Mouse (Mus musculus): ENCODE results near the gene Zfp184.
A peak's percentile ranks its signal among the peaks of the same experiment; 100 is the strongest.

Gene Zfp184

DNA sequence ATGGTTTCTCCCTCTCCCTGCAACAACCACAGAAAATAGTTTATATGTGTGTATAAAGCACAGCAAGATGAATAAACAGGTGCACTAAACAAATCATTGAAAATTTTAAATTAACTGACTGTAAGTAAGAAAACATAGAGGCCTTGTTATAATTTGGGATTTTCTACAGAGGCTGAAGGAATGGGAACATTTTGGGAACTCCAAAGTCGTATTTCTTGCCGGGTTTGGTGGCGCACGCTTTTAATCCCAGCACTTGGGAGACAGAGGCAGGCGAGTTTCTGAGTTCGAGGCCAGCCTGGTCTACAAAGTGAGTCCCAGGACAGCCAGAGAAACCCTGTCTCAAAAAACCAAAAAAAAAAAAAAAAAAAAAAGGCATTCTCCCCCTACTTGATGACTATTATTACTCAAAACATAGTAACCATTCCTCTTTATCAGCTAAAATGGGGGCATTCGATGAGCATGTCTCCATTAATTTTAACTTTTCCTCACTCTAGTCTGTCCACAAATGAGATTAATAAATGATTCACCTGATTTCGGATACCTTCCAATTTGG, 24.1 kb upstream of the Zfp184 start:
- DNase-seq (ENCODE audit: low spot score), result no peak

DNA sequence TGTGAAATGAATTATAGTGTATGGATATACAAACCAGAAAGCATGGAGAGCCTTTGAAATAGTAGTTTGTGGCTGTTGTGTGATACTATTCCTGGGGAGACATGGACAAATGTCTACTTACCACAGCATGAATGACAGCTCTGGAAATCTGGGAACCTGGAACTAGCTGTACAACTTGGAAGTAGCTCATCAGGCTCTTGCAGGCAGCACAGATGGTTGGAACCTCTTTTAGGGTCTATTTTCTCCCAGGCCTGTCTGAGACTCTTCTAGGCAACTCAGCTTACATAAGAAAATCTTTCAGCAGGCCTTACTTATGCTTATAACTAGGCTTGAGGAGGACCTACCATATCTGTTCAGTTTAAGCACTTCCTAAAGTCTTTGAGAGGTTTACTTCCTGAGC, 21.5 kb upstream of the Zfp184 start:
- DNase-seq (ENCODE audit: low spot score), result no peak

DNA sequence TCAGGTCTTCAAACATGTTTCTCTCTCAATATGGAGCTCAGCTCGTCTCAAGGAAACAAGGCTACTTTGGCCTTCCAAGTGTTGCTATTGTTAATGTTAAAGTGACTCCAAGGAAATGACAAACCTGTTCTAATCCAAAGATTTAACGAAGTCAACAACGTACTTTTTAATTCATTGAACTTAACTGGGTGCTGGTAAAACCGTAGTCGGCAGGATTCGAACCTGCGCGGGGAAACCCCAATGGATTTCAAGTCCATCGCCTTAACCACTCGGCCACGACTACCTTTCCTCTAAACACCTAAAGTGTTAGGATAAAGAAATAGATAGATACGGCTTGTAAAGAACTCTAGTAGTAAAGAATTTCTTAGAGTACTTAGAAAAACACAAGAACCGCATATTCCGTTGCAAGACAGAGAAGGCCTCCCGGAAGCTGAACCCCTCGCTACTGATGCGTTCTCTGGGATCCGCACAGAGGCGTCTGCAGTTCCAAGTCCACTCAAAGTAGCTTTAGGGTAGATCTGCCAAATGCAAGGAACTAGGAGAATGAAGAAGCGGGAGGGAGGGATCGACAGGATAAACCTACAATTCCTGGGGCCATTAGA, 20.1 kb upstream of the Zfp184 start:
- DNase-seq (ENCODE audit: low spot score), result peak; percentile 84

DNA sequence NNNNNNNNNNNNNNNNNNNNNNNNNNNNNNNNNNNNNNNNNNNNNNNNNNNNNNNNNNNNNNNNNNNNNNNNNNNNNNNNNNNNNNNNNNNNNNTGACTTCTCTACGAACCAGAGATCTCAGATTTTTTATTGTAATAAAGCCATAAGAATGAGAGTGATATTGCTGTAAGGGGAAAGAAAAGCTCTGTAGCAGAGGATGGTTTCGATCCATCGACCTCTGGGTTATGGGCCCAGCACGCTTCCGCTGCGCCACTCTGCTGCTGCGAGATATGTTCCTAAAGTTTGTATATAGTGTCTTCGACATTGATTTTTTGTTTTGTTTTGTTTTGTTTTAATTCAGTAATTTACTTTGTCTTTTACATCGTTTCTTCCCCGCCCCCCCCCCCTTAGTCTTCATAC, 13.9 kb upstream of the Zfp184 start:
- DNase-seq (ENCODE audit: low spot score), result peak; percentile 74

DNA sequence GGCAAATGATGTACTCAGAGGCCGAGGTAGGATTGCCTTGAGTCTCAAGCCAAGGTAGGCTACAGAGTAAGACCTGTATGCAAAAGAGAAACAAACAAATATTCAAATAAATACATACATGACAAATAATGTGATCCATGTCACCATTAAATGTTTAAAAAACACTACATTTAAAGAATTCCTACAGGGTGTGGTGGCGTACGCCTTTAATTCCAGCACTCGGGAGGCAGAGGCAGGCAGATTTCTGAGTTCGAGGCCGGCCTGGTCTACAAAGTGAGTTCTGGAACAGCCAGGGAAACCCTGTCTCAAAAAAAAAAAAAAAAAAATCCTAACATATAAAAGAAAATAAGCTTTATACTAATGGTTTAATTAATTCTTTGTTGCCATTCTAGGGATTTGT, 13.2 kb upstream of the Zfp184 start:
- DNase-seq (ENCODE audit: low spot score), result no peak

DNA sequence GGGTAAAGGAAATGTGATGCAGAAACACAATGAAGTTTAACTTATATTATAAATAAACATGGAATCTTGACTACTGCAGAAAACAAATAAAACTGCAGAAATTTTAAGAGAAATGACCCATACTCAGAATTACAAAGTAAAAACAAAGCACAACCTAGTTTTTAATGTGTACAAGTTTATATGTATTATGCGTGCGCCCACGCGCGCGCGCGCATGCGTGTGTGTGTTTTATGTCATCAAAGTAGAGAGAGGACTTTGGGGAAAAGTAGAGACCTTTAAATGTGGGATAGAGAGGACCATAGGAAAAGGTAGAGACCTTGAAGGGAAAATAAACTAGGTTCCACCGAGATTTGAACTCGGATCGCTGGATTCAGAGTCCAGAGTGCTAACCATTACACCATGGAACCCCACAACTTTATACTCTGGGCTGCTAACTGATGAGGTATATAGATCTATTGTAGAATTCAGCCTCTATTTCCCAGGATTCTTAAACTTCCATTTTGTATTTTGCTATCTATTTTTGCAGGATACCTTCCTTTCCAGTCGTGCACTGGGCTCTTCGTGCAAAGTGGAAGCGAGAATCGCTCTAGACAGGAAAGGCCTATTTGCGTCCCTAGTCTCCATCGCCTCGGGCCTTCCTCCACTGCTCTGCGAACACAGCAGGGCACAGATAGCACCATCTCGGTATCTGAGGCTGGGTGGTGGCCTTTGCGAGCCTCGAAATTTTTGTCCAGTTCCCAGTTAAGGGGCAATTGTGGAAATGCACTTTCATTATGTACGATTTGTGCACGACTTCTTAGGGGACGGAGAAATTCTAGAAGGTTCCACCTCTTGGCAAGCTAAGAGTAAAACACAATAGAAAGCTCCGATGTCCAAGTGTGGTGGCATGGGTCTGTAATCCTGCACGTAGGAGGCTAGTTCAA, 11.0 kb upstream of the Zfp184 start:
- DNase-seq (ENCODE audit: low spot score), result peak; percentile 89

DNA sequence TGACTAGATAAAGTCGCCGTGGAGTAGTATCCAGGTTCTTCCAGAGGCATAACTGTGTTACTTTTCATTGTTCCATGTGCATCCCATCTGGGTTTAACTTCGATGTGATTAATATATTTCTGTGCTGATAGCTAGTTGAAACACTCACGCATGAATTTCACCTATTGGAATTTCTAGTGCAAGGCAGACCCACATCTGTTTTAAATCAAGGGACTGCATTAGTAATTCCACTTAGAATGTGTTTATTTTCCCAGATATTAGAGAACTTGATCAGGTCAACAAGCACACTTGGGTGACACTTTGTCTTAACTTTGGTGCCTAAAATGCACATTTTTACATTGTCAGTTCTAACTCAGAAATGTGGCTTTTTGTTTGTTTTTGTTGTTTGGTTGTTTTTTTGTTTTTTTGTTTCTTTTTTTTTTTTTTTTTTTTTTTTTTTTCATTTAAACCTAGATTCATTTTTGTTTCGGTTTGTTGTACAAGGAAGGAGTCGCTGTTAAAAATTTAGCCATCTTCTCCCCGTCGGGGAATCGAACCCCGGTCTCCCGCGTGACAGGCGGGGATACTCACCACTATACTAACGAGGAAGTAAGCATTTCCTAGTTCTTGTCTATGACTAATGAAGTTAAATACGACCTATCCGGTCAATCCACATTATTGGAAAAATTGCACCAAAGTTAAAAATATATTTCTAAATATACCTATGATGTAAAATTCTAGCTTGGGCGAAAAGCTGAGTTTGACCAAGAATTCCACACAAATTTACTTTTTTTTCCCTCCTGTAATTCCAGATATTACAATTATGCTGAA, 9.7 kb upstream of the Zfp184 start:
- DNase-seq (ENCODE audit: low spot score), result peak; percentile 91

DNA sequence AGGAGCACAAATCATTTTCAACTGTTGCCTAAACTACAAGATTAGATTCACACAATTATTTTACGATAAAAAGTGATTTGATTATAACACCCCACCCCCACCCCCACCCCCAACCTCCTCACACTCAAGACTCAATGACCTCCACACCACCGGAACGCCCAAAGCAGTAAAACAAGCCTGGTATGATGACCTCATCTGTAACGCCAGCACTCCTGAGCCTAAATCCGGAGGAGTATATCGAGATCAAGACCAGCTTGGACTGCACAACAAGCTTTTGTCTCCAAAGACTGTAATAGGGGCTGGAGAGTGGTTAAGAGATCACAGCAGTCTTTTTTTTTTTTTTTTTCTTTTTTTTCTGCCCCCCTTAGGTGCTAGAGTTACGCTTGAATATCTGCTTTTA, 9.1 kb upstream of the Zfp184 start:
- peak; percentile 77 for DNase-seq (ENCODE audit: low spot score)

DNA sequence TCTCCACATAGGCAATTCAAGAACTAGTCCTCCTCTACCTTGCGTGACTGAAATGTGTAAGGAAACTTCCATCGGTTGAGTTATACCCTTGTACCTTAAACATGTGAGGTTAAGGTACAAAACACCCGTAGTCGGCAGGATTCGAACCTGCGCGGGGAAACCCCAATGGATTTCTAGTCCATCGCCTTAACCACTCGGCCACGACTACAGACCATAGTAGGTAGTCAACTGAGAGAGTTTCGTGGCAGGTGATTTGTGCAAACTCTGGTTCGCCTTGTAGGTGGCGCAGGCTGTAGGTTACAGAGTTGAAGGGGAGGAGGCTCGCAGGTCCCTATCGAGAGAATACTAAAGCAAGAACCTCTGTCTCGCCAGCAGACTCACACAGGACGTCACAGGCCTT, 7.9 kb upstream of the Zfp184 start:
- DNase-seq (ENCODE audit: low spot score), result peak; percentile 93

DNA sequence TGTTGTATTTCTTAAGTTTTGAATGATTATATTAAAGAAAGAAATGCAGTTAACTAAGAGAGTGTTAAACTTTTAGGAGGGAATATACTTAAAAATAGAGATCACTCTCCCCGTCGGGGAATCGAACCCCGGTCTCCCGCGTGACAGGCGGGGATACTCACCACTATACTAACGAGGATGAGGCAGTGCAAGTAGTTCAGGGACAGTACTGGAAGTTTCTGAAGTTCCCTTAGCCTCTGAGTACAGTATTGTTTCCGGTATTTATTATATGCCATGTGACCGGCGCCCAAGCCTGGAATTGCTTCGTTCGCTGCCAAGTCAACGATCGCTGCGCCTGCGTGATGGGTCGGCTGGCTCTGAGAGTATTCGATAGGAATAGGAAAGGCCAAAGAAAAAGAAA, 4.7 kb upstream of the Zfp184 start:
- DNase-seq (ENCODE audit: low spot score), result peak; percentile 99

DNA sequence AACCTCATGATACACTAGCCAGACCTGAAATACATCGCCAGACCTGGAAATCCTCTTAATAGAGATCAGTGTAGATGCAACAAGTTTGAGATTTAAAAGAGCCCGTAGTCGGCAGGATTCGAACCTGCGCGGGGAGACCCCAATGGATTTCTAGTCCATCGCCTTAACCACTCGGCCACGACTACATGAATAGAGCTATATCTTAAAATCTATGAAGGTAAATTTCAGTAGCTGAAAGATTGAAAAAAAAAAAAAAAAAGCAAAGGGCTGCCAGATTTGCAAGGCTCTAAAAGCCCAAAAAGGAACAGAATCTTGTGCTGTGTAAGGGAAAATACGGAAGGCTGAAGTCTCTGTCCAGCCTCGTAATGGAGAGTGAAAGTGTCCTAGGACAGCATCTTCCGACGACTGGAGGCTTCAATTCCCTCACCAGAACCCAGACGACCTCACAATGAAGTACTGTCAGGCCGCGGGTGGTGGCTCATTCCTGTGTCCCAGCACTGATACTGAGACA, 4.0 kb upstream of the Zfp184 start:
- DNase-seq (ENCODE audit: low spot score), result peak; percentile 88

DNA sequence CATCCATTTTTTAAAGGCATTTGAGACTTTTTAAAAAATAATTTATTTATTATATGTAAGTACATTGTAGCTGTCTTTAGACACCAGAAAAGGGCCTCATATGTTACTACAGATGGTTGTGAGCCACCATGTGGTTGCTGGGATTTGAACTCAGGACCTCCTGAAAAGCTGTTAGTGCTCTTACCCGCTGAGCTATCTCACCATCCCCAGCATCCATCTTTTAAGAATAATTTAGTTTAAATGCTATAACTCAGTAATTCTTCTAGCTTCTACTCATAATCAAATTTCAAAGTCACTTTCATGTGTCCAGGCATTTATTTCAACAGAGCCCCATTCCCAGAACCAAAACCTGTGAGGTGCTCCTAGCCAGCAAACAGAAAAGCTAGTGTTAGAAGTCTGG, 1.2 kb upstream of the Zfp184 start:
- no peak for DNase-seq (ENCODE audit: low spot score)

DNA sequence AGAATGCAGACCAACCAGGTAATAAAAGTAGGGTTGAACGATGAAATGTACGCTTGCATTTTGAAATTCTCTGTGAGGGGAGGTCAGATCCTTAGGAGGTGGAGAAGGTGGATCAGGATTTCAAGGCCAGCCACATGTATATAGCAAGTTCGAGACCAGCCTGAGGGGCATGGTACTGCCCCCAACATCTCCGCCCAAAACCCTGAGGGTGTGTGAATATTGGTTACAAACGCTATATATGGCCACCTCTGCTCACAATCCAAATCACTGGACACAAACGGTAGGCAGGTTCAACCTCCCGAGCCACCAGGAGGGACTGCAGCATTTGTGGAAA, 335 bp upstream of the Zfp184 start:
- no peak for DNase-seq (ENCODE audit: low spot score)

DNA sequence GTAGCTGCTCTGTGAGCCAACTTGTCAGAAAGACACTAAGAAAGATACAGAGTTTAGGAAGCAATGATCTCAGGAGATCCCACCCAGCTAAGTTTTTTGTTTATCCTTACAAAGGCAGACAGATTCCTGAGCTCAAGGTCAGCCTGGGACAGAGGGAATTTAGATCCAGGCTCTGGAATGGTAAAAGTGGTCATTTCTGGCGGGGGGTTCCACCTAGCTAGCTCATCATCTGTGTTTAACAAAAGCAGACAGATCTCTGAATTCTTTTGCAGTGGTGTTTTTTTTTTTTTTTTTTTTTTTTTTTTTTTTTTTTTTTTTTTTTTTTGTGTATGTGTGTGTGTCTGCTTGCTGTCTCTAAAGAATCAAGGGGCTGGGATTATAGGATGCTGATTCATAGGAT, 24.4 kb downstream of the Zfp184 start:
- DNase-seq (ENCODE audit: low spot score), result no peak

DNA sequence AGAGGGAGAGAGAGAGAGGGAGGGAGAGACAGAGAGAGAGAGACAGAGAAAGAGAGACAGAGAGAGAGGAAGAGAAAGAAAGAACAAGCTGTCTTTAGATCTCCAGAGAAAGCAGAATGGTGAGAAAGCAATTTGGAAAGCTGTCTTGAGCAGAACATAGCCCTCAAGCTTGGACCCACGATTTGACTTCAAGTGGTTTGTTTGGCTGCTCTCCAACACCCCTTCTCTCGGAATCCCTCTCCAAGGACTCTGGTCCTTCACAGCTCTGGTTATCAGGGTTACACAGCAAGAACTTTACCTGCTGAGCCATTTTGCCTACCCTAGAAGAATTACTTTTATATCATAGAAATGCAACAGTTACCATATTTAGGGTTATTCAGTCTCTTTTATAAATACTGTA, 24.9 kb downstream of the Zfp184 start:
- no peak for DNase-seq (ENCODE audit: low spot score)

DNA sequence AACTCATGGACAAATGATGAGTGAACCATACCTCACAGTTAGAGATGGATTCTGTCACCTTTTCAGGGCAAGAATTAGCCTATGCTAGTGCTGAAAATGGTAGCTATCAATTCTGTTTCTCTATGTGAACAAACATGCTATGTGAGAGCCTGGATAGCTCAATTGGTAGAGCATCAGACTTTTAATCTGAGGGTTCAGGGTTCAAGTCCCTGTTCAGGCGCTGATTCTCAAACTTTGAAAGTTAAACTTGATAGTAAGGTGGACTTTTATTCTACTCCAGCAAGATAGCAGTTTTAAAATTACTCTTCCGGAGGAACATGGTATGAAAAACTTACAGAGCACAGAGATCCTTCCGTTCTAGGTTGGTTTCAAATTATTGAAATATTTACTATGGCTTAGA, 26.7 kb downstream of the Zfp184 start:
- DNase-seq (ENCODE audit: low spot score), result peak; percentile 48

DNA sequence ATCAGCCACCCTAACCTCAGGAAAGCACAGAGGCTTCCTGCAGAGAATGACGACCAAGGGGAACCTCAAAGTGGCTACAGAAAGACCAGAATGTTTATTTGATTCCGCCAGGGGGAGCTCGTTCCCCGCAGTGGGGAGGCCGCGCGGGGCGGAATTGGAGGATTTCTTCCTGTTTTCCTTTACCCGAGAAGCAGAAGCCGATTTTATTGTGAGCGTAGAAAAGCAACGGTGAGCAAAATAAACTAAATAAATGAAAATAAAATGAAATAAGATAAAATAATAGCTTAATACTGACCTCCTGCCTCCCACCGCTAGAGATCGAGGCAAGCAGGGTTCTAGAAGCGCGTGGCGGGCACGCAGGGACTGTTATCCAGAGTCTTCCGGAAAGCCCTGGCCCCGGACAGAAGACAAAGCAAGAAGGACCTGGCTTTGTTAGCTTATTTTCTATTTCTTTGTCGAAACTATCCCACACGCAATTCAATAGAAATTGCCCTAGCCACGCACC, 29.4 kb downstream of the Zfp184 start:
- DNase-seq (ENCODE audit: low spot score), result peak; percentile 94

DNA sequence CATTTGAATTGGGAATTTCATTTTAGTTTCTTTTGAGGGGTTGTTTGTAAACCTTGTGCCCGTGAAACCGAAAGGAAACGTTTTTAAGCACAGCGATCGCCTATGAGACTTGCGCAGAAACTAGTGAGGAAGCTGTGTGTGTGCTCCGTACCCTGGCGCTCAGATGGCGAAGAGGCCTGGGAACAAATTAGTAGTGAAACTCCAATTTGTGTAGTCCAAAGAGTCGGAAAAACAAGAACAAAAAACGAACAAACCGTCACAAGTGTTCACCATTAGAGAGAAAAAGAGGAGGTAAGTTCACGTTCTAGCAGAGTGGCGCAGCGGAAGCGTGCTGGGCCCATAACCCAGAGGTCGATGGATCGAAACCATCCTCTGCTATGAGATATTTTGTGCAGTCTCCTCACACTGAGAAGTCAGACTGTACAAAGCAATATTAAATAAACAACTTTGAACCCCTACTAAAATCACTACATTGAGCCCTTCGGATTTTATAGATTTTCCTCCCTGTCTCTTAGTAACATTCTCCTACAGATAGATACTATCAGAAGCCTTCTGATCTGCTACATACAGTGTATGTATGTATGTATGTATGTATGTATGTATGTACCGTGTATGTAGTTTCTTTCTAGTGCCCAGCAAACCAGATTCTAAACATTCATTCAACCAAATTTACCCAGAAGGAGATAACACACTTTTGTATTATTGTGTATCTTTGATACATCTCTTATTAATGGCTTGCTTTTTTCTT, 30.0 kb downstream of the Zfp184 start:
- DNase-seq (ENCODE audit: low spot score), result peak; percentile 92

DNA sequence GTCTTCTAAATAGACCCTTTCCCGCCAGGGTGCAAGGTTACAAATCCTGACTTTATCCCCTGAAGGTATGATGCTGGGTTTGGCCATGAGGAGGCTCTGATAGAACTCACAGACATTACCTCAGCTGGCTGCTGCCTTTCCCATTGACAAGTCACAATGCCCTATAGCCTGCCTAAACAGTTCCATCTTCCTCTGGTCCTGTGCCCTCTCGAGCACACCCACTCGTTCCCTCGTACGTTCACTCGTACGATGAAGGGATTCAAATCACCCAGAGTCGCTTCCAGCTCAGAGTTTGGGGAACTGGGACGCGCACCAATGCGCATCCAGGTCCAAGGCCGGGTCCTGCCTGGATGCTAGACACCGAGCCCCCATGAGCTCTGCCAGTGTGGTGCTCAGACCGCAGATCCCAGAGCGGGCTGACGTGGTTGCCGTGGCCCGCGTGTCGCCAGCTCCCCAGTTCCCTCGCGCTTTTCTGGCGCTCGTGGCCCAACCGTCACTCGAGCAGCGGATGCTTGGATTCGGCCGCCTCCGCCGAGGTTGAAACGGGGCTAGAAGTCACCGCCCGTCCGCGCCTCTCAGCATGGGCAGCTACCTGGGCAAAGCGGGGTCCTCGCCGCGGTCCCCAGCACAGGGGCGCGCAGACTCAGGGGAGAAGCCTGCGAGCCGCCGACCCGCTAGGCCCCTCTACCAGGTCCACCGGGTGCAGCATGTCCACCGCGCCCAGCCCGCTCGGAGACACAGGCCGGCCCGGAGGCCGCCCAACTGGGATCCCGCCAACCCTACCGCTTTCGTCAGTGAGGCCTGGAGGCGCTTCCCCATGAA, 36.3 kb downstream of the Zfp184 start, which contains the start of gene Pom121l2:
TSS of gene Pom121l2 (plus strand) at position 214 of the 822 bp plus-strand sequence.
- DNase-seq (ENCODE audit: low spot score), result peak; percentile 63

DNA sequence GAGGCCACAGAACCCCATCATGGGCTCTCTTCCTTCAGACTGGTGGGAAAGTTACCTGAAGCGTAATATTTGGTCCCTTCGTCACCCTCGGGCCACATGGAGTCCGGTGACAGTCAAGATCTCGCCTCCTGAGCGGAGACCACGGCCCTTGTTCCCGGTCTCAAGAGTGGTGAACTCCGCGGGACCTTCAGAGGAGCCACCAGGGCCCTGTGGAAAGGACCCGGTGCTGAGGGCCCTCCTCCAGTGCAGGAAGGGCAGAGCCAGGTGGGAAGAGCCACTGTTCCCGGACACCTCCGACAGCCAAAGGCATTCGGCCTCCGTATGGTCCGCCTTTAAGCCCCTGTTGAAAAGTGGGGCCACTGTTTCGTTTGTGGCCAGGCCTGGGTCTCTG, 36.9 kb downstream of the Zfp184 start:
- DNase-seq (ENCODE audit: low spot score), result peak; percentile 53

Data from embryo, embryonic 10.5 days (tissue).